Mouse (Mus musculus) forebrain, postnatal 0 days (tissue): ENCODE data around the gene Tpm4. TPM values are rescaled to one million over a fixed set of nuclear protein-coding genes. Genes with fewer than 3 reads are reported as not detected.
A peak's percentile ranks its signal among the peaks of the same experiment; 100 is the strongest.

Experiments
- ATAC-seq: fragments of 200-750 bp; cut with Nextera tagmentation; 2 replicates; pipeline ENCODE4 v1.8.0; 2017; ENCODE audit warnings: mild to moderate bottlenecking, moderate library complexity
- DNase-seq: peaks from one replicate; pipeline ENCODE4 v3.0.0-alpha.2; 2015
- H3K27ac ChIP-seq: fragments of 300-500 bp; sonication (generic); 2 replicates; pipeline ENCODE4 v1.5.1; 2014; ENCODE audit warnings: low read depth, mild to moderate bottlenecking, antibody characterized with exemption, low read length, moderate library complexity, mixed read lengths
- H3K27me3 ChIP-seq: fragments of 300-500 bp; sonication (generic); 2 replicates; pipeline ENCODE4 v1.6.1; 2014; ENCODE audit warnings: mild to moderate bottlenecking, low read length, mixed read lengths; ENCODE audit not compliant: insufficient read depth
- H3K36me3 ChIP-seq: fragments of 300-500 bp; sonication (generic); 2 replicates; pipeline ENCODE4 v1.6.1; 2014; ENCODE audit warnings: mild to moderate bottlenecking, moderate library complexity; ENCODE audit not compliant: insufficient read depth
- H3K4me1 ChIP-seq: fragments of 300-500 bp; sonication (generic); 2 replicates; pipeline ENCODE4 v1.6.1; 2014; ENCODE audit warnings: antibody characterized with exemption; ENCODE audit not compliant: insufficient read depth
- H3K4me2 ChIP-seq: fragments of 300-500 bp; sonication (generic); 2 replicates; pipeline ENCODE4 v1.6.1; 2014; ENCODE audit warnings: low read depth, mild to moderate bottlenecking, moderate library complexity
- H3K4me3 ChIP-seq: fragments of 300-500 bp; sonication (generic); 2 replicates; pipeline ENCODE4 v1.5.1; 2014; ENCODE audit warnings: low read depth, low read length, mixed read lengths
- H3K9ac ChIP-seq: fragments of 300-500 bp; sonication (generic); 2 replicates; pipeline ENCODE4 v1.6.1; 2014; ENCODE audit warnings: mild to moderate bottlenecking
- H3K9me3 ChIP-seq: fragments of 300-500 bp; sonication (generic); 2 replicates; pipeline ENCODE4 v1.6.1; 2016; ENCODE audit warnings: low read length
- CTCF ChIP-seq: sonication (generic); IDR thresholded peaks from 2 replicates; pipeline ENCODE4 v1.5.1; 2016; ENCODE audit warnings: antibody characterized with exemption, control low read depth, low read depth
- WGBS: fragments of 180-500 bp; shearing (Covaris S2); extraction: QIAGEN DNeasy Blood & Tissue Kit; methylation state at CpG from one replicate; pipeline ENCODE4 v1.1.7; 2014; 5-methylcytosine and 5-hydroxymethylcytosine counted together
- polyA plus RNA-seq: library from polyadenylated mRNA; unstranded; fragments of >200 nt; fragmentation: Nextera tagmentation; extraction: Ambion mirVana; gene quantifications from 2 replicates; pipeline ENCODE4 v1.2.1, GENCODE M21; 2015
- total RNA-seq: library from RNA; depleted of rRNA; stranded (reverse); fragments of >200 nt; gene quantifications from 2 replicates; pipeline ENCODE4 v1.2.3, GENCODE M21; 2014

The Tpm4 gene
- total and polyA plus RNA-seq, 2 experiments from 2014 or later: 118 to 141 TPM

- Histone ChIP-seq H3K4me3 (no peak overlapping the region), H3K9ac (no peak overlapping the region), H3K4me2 (no peak overlapping the region), H3K36me3 (no peaks in the 10 kb centered on the region), H3K4me1 (0 out of 2 replicates have a peak, but pooled peaks cover 5% of the 10 kb centered on the region), H3K27me3 (no peaks in the 10 kb centered on the region), H3K27ac (no peak overlapping the region), H3K9me3 (no peaks in the 10 kb centered on the region)
- no peak for ATAC-seq
- DNase-seq: no peak
- TF ChIP-seq CTCF: no peak
- 83% methylated on average over 1 of the region's 1 CpGs for WGBS
Observed at GRCm38 (mm10) chr8:72132417-72132816, 2.4 kb upstream of the Tpm4 start.

GRCm38 (mm10) chr8:72132891-72133290 lies 1.9 kb upstream of the Tpm4 start:
- Histone ChIP-seq H3K27ac (no peak overlapping the region), H3K9me3 (no peaks in the 10 kb centered on the region), H3K27me3 (no peaks in the 10 kb centered on the region), H3K4me3 (no peak overlapping the region), H3K36me3 (no peaks in the 10 kb centered on the region), H3K4me2 (no peak overlapping the region), H3K9ac (no peak overlapping the region), H3K4me1 (0 out of 2 replicates have a peak, but pooled peaks cover 5% of the 10 kb centered on the region)
- 75% methylated on average over 1 of the region's 1 CpGs for WGBS
- TF ChIP-seq CTCF: no peak
- ATAC-seq: no peak
- no peak for DNase-seq

GRCm38 (mm10) chr8:72133507-72133906 lies 1.3 kb upstream of the Tpm4 start:
- WGBS: 69% methylated on average over 1 of the region's 1 CpGs
- DNase-seq (no peak), ATAC-seq (no peak)
- H3K27ac ChIP-seq: no peak overlapping the region
- H3K4me2 ChIP-seq: no peak overlapping the region
- no peak overlapping the region for H3K4me3 ChIP-seq
- H3K27me3 ChIP-seq: no peaks in the 10 kb centered on the region
- peaks cover 1% of the 10 kb centered on the region; the same call in 1 of the 2 replicates for H3K36me3 ChIP-seq
- no peaks in the 10 kb centered on the region for H3K9me3 ChIP-seq
- no peak overlapping the region for H3K9ac ChIP-seq
- no peak for TF ChIP-seq CTCF
- 0 out of 2 replicates have a peak, but pooled peaks cover 5% of the 10 kb centered on the region for H3K4me1 ChIP-seq

- Histone ChIP-seq H3K4me3 (peak overlapping the region; percentile 73), H3K36me3 (peaks cover 19% of the 10 kb centered on the region), H3K9ac (peak overlapping the region; percentile 94), H3K9me3 (no peaks in the 10 kb centered on the region), H3K4me2 (peak overlapping the region; percentile 70), H3K27ac (peak overlapping the region; percentile 79), H3K27me3 (no peaks in the 10 kb centered on the region), H3K4me1 (0 out of 2 replicates have a peak, but pooled peaks cover 5% of the 10 kb centered on the region)
- peak; percentile 39 for DNase-seq
- under 1% methylated on average over 62 of the region's 62 CpGs for WGBS
- ATAC-seq: peak; percentile 67
- peak; percentile 46 for TF ChIP-seq CTCF
Observed at GRCm38 (mm10) chr8:72135446-72136301, 899 bp downstream of the Tpm4 start.

- Histone ChIP-seq H3K4me3 (peak overlapping the region; percentile 73), H3K27ac (peak overlapping the region; percentile 79), H3K4me1 (0 out of 2 replicates have a peak, but pooled peaks cover 5% of the 10 kb centered on the region), H3K9me3 (no peaks in the 10 kb centered on the region), H3K27me3 (no peaks in the 10 kb centered on the region), H3K4me2 (peak overlapping the region; percentile 70), H3K9ac (peak overlapping the region; percentile 94), H3K36me3 (peaks cover 27% of the 10 kb centered on the region)
- ATAC-seq (peak; percentile 61), DNase-seq (peak; percentile 78)
- under 1% methylated on average over 18 of the region's 18 CpGs for WGBS
- no peak for TF ChIP-seq CTCF
Observed at GRCm38 (mm10) chr8:72136302-72136978, 1.7 kb downstream of the Tpm4 start.

- no peak for TF ChIP-seq CTCF
- H3K36me3 ChIP-seq: peaks cover 35% of the 10 kb centered on the region
- no peak overlapping the region for H3K4me2 ChIP-seq
- H3K4me3 ChIP-seq: no peak overlapping the region
- H3K9ac ChIP-seq: no peak overlapping the region
- no peak for DNase-seq
- no peak overlapping the region; the same call in 1 of the 2 replicates for H3K27ac ChIP-seq
- ATAC-seq: no peak
- H3K9me3 ChIP-seq: no peaks in the 10 kb centered on the region
- WGBS: 81% methylated on average over 2 of the region's 2 CpGs
- 0 out of 2 replicates have a peak, but pooled peaks cover 5% of the 10 kb centered on the region for H3K4me1 ChIP-seq
- no peaks in the 10 kb centered on the region for H3K27me3 ChIP-seq
Observed at GRCm38 (mm10) chr8:72137431-72137830, 2.7 kb downstream of the Tpm4 start.

GRCm38 (mm10) chr8:72138456-72138855 lies 3.7 kb downstream of the Tpm4 start:
- H3K4me2 ChIP-seq: no peak overlapping the region
- ATAC-seq (no peak), DNase-seq (no peak)
- no peak overlapping the region for H3K27ac ChIP-seq
- no peak overlapping the region for H3K4me3 ChIP-seq
- 0 out of 2 replicates have a peak, but pooled peaks cover 5% of the 10 kb centered on the region for H3K4me1 ChIP-seq
- no peaks in the 10 kb centered on the region for H3K9me3 ChIP-seq
- TF ChIP-seq CTCF: no peak
- peaks cover 44% of the 10 kb centered on the region for H3K36me3 ChIP-seq
- H3K27me3 ChIP-seq: no peaks in the 10 kb centered on the region
- WGBS: 93% methylated on average over 5 of the region's 5 CpGs
- no peak overlapping the region for H3K9ac ChIP-seq
